25 mouse cellular contexts compared by ENCODE assay signal in the genomic region with DNA sequence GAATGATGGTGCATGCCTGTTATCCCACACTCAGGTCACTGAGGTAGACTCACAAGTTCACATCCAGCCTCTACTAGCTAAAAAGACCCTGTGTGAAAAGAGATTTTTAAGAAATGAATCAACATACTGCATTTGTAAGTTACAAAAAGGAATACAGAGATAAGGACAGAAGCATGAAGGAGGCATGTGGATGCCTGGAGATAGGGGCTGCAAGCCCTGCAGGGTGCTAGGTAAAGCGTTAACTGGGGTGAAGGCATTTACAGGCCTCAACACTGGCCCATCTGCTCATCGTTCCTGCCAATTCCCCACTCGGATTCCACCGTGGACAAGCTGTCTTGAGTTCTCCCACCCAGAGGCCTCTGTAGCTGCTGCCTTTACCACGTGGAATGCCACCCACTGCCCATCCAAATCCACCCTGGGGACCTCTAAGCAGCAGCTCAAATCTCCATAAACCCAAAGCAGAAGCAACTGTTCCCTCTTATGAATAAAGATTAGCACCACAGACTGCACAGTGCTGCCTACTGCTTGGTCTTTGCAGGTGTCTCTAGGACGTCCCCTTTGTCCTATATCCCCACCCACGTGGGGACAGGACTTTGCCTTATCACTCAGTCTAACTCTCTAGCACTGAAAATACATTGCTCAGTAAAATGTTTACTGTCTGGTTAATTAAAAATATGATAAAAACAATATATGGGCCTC. TPM values are rescaled to one million over a fixed set of nuclear protein-coding genes. Genes with fewer than 3 reads are reported as not detected.
A peak's percentile ranks its signal among the peaks of the same experiment; 100 is the strongest.
DNase-seq lines count a peak whose midpoint lies in the region; ATAC-seq and TF ChIP-seq lines count a peak whose summit lies in the region.
"Had no signal": no experiment of that assay in that cellular context is flagged by ENCODE, and none has a peak within 500 bp of the region (broad histone marks: within the 10 kb centered on the region; RNA-seq: fewer than 3 reads in every experiment).

No protein-coding gene starts in this region.

- H3K9ac ChIP-seq in kidney, embryonic 16.5 days (replicated peaks; ENCODE audit: low read length) = peak overlapping the region; percentile 11; the same call in 1 of the 2 replicates
- H3K9ac ChIP-seq in liver, embryonic 14.5 days (replicated peaks) = 0 out of 2 replicates have a peak overlapping the region, but pooled peaks have one; percentile 21
- no peak overlapping the region for H3K9ac ChIP-seq in hindbrain, embryonic 16.5 days (ENCODE audit: low read depth, low read length)
- H3K9ac ChIP-seq in forebrain, embryonic 12.5 days = no peak overlapping the region
- H3K9ac ChIP-seq: heart, embryonic 15.5 days; hindbrain, embryonic 14.5 days; midbrain, embryonic 13.5 days; neural tube, embryonic 12.5 days; stomach, embryonic 15.5 days had no signal

- no peak overlapping the region for H3K4me2 ChIP-seq in kidney, embryonic 16.5 days (replicated peaks; ENCODE audit: low read depth, low read length)
- no peak overlapping the region for H3K4me2 ChIP-seq in liver, embryonic 14.5 days (ENCODE audit: low read depth)
- no peak overlapping the region for H3K4me2 ChIP-seq in hindbrain, embryonic 16.5 days (ENCODE audit: low read length)
- H3K4me2 ChIP-seq in forebrain, embryonic 12.5 days = no peak overlapping the region
- H3K4me2 ChIP-seq: heart, embryonic 15.5 days; hindbrain, embryonic 14.5 days; midbrain, embryonic 13.5 days; neural tube, embryonic 12.5 days; stomach, embryonic 15.5 days had no signal

- H3K27me3 ChIP-seq in kidney, embryonic 16.5 days (ENCODE audit: insufficient read depth, low read length) = no peaks in the 10 kb centered on the region
- H3K27me3 ChIP-seq in kidney, adult 2 months (replicated peaks; ENCODE audit: control insufficient read depth, insufficient read depth, low read length) = no peaks in the 10 kb centered on the region
- H3K27me3 ChIP-seq in liver, embryonic 14.5 days (ENCODE audit: control insufficient read depth, insufficient read depth, low read length) = no peaks in the 10 kb centered on the region
- H3K27me3 ChIP-seq in small intestine, adult 2 months (ENCODE audit: control insufficient read depth, insufficient read depth, low read length) = no peaks in the 10 kb centered on the region
- H3K27me3 ChIP-seq in hindbrain, embryonic 16.5 days (replicated peaks; ENCODE audit: control insufficient read depth, insufficient read depth, low read length) = no peaks in the 10 kb centered on the region
- no peaks in the 10 kb centered on the region for H3K27me3 ChIP-seq in forebrain, embryonic 12.5 days
- H3K27me3 ChIP-seq: heart, embryonic 15.5 days; midbrain, embryonic 13.5 days; neural tube, embryonic 12.5 days; stomach, embryonic 15.5 days had no signal

- ATAC-seq in kidney, embryonic 16.5 days (ENCODE audit: low FRiP score, low TSS enrichment) = no peak
- no peak for ATAC-seq in liver, embryonic 14.5 days (ENCODE audit: insufficient read depth)
- ATAC-seq in hindbrain, embryonic 16.5 days = no peak
- ATAC-seq in forebrain, embryonic 12.5 days (ENCODE audit: low FRiP score) = no peak
- ATAC-seq: activated CD4-positive, CD25-positive, alpha-beta regulatory T cell, adult 4 months; midbrain, embryonic 13.5 days had no signal

- no peak for DNase-seq in kidney, adult 2 months
- DNase-seq in brain, adult 2 months (ENCODE audit: low read depth, low spot score) = peak; percentile 62
- DNase-seq in liver, embryonic 14.5 days (ENCODE audit: low read depth in 3 of 3, low spot score in 3 of 3) = no peak
- DNase-seq: adrenal gland, adult 8-10 months; cerebellum, adult 9-10 months; heart, postnatal 36 days; kidney, adult 11 months; layer of hippocampus, adult 9-11 months; left cerebral cortex, postnatal 4 days; lung, adult 18-20 months; lung, postnatal 10 days; right cerebral cortex, postnatal 4 days; thymus, postnatal 25 days had no signal

- no peak for TF ChIP-seq POLR2A in kidney, adult 2 months (IDR thresholded peaks at IDR 0.05; ENCODE audit: low read depth, low read length)
- no peak for TF ChIP-seq POLR2A in small intestine, adult 2 months (IDR thresholded peaks at IDR 0.05; ENCODE audit: low read depth, low read length)

- no peaks in the 10 kb centered on the region for H3K36me3 ChIP-seq in kidney, embryonic 16.5 days (ENCODE audit: insufficient read depth, low read length)
- H3K36me3 ChIP-seq in kidney, adult 2 months (ENCODE audit: control insufficient read depth, insufficient read depth, low read length) = no peaks in the 10 kb centered on the region
- no peaks in the 10 kb centered on the region for H3K36me3 ChIP-seq in liver, embryonic 14.5 days (replicated peaks; ENCODE audit: control insufficient read depth, insufficient read depth, low read depth)
- H3K36me3 ChIP-seq in small intestine, adult 2 months (ENCODE audit: control insufficient read depth, insufficient read depth, low read length) = no peaks in the 10 kb centered on the region
- H3K36me3 ChIP-seq in hindbrain, embryonic 16.5 days (ENCODE audit: control insufficient read depth, insufficient read depth, low read length) = no peaks in the 10 kb centered on the region
- H3K36me3 ChIP-seq in forebrain, embryonic 12.5 days (replicated peaks) = no peaks in the 10 kb centered on the region
- H3K36me3 ChIP-seq: forebrain, embryonic 10.5 days; heart, embryonic 15.5 days; midbrain, embryonic 13.5 days; neural tube, embryonic 12.5 days; stomach, embryonic 15.5 days had no signal

- TF ChIP-seq EP300 in liver, embryonic 14.5 days (IDR thresholded peaks at IDR 0.05; ENCODE audit: low read depth) = peak; percentile 69

- no peaks in the 10 kb centered on the region for H3K9me3 ChIP-seq in kidney, embryonic 16.5 days (ENCODE audit: low read length)
- no peaks in the 10 kb centered on the region for H3K9me3 ChIP-seq in liver, embryonic 14.5 days (ENCODE audit: control insufficient read depth, low read length)
- no peaks in the 10 kb centered on the region for H3K9me3 ChIP-seq in hindbrain, embryonic 16.5 days (ENCODE audit: control insufficient read depth, low read length)
- H3K9me3 ChIP-seq in forebrain, embryonic 12.5 days = no peaks in the 10 kb centered on the region
- H3K9me3 ChIP-seq: forebrain, embryonic 10.5 days; heart, embryonic 15.5 days; midbrain, embryonic 13.5 days; neural tube, embryonic 12.5 days; stomach, embryonic 15.5 days had no signal

- no peak overlapping the region for H3K27ac ChIP-seq in kidney, embryonic 16.5 days (ENCODE audit: low read length)
- H3K27ac ChIP-seq in kidney, adult 2 months (ENCODE audit: insufficient read depth, low read depth, low read length) = no peak overlapping the region
- peak overlapping the region; percentile 49 for H3K27ac ChIP-seq in liver, embryonic 14.5 days
- peak overlapping the region; percentile 11; the same call in 1 of the 2 replicates for H3K27ac ChIP-seq in small intestine, adult 2 months (ENCODE audit: insufficient read depth, low read depth, low read length)
- H3K27ac ChIP-seq in hindbrain, embryonic 16.5 days (ENCODE audit: low read depth, low read length) = no peak overlapping the region
- no peak overlapping the region for H3K27ac ChIP-seq in forebrain, embryonic 12.5 days
- H3K27ac ChIP-seq: forebrain, embryonic 10.5 days; heart, embryonic 15.5 days; hindbrain, embryonic 14.5 days; kidney, postnatal 0 days; midbrain, embryonic 13.5 days; neural tube, embryonic 12.5 days; stomach, embryonic 15.5 days had no signal

- WGBS in kidney, embryonic 16.5 days = 47% methylated on average over 7 of the region's 7 CpGs
- WGBS in kidney, adult 2 months = 55% methylated on average over 7 of the region's 7 CpGs
- WGBS in liver, embryonic 14.5 days (ENCODE audit: insufficient replicate concordance) = 11% methylated on average over 7 of the region's 7 CpGs
- 34% methylated on average over 7 of the region's 7 CpGs for WGBS in small intestine, adult 2 months
- 32% methylated on average over 7 of the region's 7 CpGs for WGBS in hindbrain, embryonic 16.5 days
- WGBS in forebrain, embryonic 12.5 days = 47% methylated on average over 7 of the region's 7 CpGs

- H3K4me3 ChIP-seq in kidney, embryonic 16.5 days (ENCODE audit: low read length) = no peak overlapping the region
- H3K4me3 ChIP-seq in kidney, adult 2 months (ENCODE audit: insufficient read depth, low read depth, low read length) = no peak overlapping the region
- no peak overlapping the region for H3K4me3 ChIP-seq in liver, embryonic 14.5 days (ENCODE audit: insufficient read depth in 1 of 2, low read depth in 2 of 2, low read length in 2 of 2)
- H3K4me3 ChIP-seq in small intestine, adult 2 months (ENCODE audit: low read depth, low read length) = no peak overlapping the region
- H3K4me3 ChIP-seq in hindbrain, embryonic 16.5 days (ENCODE audit: low read length) = no peak overlapping the region
- no peak overlapping the region for H3K4me3 ChIP-seq in forebrain, embryonic 12.5 days (replicated peaks)
- H3K4me3 ChIP-seq: forebrain, embryonic 10.5 days; heart, embryonic 15.5 days; midbrain, embryonic 13.5 days; neural tube, embryonic 12.5 days; stomach, embryonic 15.5 days had no signal

- peaks cover 9% of the 10 kb centered on the region; the same call in 1 of the 2 replicates for H3K4me1 ChIP-seq in kidney, embryonic 16.5 days (ENCODE audit: insufficient read depth, low read length)
- no peaks in the 10 kb centered on the region for H3K4me1 ChIP-seq in kidney, adult 2 months (ENCODE audit: control insufficient read depth, insufficient read depth, low read length)
- H3K4me1 ChIP-seq in liver, embryonic 14.5 days (replicated peaks; ENCODE audit: control insufficient read depth in 2 of 2, insufficient read depth in 2 of 2, low read length in 1 of 2) = peaks cover 49 to 56% of the 10 kb centered on the region in 2 experiments
- H3K4me1 ChIP-seq in small intestine, adult 2 months (ENCODE audit: control insufficient read depth, insufficient read depth, insufficient read length, low read length) = peaks cover 28% of the 10 kb centered on the region
- H3K4me1 ChIP-seq in hindbrain, embryonic 16.5 days (ENCODE audit: control insufficient read depth, insufficient read depth, low read depth, low read length) = no peaks in the 10 kb centered on the region
- H3K4me1 ChIP-seq in forebrain, embryonic 12.5 days = peaks cover 8% of the 10 kb centered on the region

- TF ChIP-seq CTCF in kidney, adult 2 months (conservative IDR thresholded peaks at IDR 0.05; ENCODE audit: insufficient read depth, insufficient read length, low read depth, low read length) = no peak
- TF ChIP-seq CTCF in liver, embryonic 14.5 days (IDR thresholded peaks at IDR 0.05; ENCODE audit: low read depth) = no peak
- no peak for TF ChIP-seq CTCF in small intestine, adult 2 months (IDR thresholded peaks at IDR 0.05; ENCODE audit: extremely low read depth, insufficient read length, insufficient replicate concordance, low read depth, low read length)

RNA-seq across cellular contexts. Expression of a gene that starts 5.2 kb away (rescaled TPM):
- polyA plus RNA-seq in kidney, embryonic 16.5 days (2015; fragmentation: Nextera tagmentation; extraction: Ambion mirVana) = 11.0 and 13.1 TPM in 2 replicates
- polyA plus RNA-seq in kidney, adult 2 months (2012; rRNA removed) = 29.4 and 33.3 TPM in 2 replicates
- polyA plus RNA-seq in liver, embryonic 14.5 days (2012; rRNA removed) = 5.6 and 6.0 TPM in 2 replicates
- polyA plus RNA-seq in liver, embryonic 14.5 days (2014; fragmentation: Nextera tagmentation; extraction: Ambion mirVana) = 11.4 TPM in 2 replicates
- polyA plus RNA-seq in small intestine, adult 2 months (2012; rRNA removed) = 40.6 and 103 TPM in 2 replicates
- 16.3 and 21.4 TPM in 2 replicates for polyA plus RNA-seq in hindbrain, embryonic 16.5 days (2015; fragmentation: Nextera tagmentation; extraction: Ambion mirVana)
- 12.1 and 15.3 TPM in 2 replicates for polyA plus RNA-seq in forebrain, embryonic 12.5 days (2016; fragmentation: Nextera tagmentation; extraction: Ambion mirVana)

Comparison
In these comparisons a context has a peak if more than half of its experiments do, and no peak if none do; other contexts are left out.
1. H3K27ac ChIP-seq: peak in liver, embryonic 14.5 days (single experiment) and small intestine, adult 2 months (single experiment); none in kidney, embryonic 16.5 days (single experiment), kidney, adult 2 months (single experiment), hindbrain, embryonic 16.5 days (single experiment) and forebrain, embryonic 12.5 days (single experiment).
2. H3K9ac ChIP-seq: peak in kidney, embryonic 16.5 days (single experiment) and liver, embryonic 14.5 days (single experiment); none in hindbrain, embryonic 16.5 days (single experiment) and forebrain, embryonic 12.5 days (single experiment).